Mouse (Mus musculus) A20 (cell line): ENCODE data around the gene Samd4b.
A peak's percentile ranks its signal among the peaks of the same experiment; 100 is the strongest.

Source experiments
- DNase-seq: peaks from one replicate; pipeline ENCODE4 v3.0.0-alpha.2; 2011; ENCODE audit warnings: low read depth, low spot score

The Samd4b gene

GRCm38 (mm10) chr7:28597642-28598446 is at the start of gene Samd4b, which contains the start of gene Pak4:
Gene Samd4b, minus strand, starts transcription at chr7:28598144.
Gene Pak4, minus strand, starts transcription at chr7:28598185.
- peak; percentile 98 for DNase-seq

GRCm38 (mm10) chr7:28647016-28647415 is 49.1 kb upstream of the Samd4b start:
- DNase-seq: peak; percentile 20

- no peak for DNase-seq
Observed at GRCm38 (mm10) chr7:28645947-28646475, 48.1 kb upstream of the Samd4b start.

- DNase-seq: no peak
Observed at GRCm38 (mm10) chr7:28645366-28645765, 47.4 kb upstream of the Samd4b start.

GRCm38 (mm10) chr7:28641546-28641945 is 43.6 kb upstream of the Samd4b start:
- no peak for DNase-seq

- DNase-seq: no peak
Observed at GRCm38 (mm10) chr7:28637511-28637910, 39.6 kb upstream of the Samd4b start.

GRCm38 (mm10) chr7:28634128-28634527 is 36.2 kb upstream of the Samd4b start:
- no peak for DNase-seq

- no peak for DNase-seq
Observed at GRCm38 (mm10) chr7:28631073-28631472, 33.1 kb upstream of the Samd4b start, which contains the start of gene Acp7. Gene Acp7, minus strand, starts transcription at chr7:28631332.

GRCm38 (mm10) chr7:28624791-28625190 is 26.8 kb upstream of the Samd4b start:
- no peak for DNase-seq

GRCm38 (mm10) chr7:28619098-28619715 is 21.3 kb upstream of the Samd4b start:
- no peak for DNase-seq

GRCm38 (mm10) chr7:28605951-28606350 is 8.0 kb upstream of the Samd4b start:
- DNase-seq: no peak

GRCm38 (mm10) chr7:28603788-28604187 is 5.8 kb upstream of the Samd4b start:
- peak; percentile 46 for DNase-seq

GRCm38 (mm10) chr7:28603136-28603535 is 5.2 kb upstream of the Samd4b start:
- no peak for DNase-seq

GRCm38 (mm10) chr7:28601668-28602067 is 3.7 kb upstream of the Samd4b start:
- peak; percentile 77 for DNase-seq

GRCm38 (mm10) chr7:28601029-28601428 is 3.1 kb upstream of the Samd4b start:
- peak; percentile 75 for DNase-seq

- DNase-seq: no peak
Observed at GRCm38 (mm10) chr7:28598951-28599350, 1.0 kb upstream of the Samd4b start.

GRCm38 (mm10) chr7:28597277-28597570 is 720 bp downstream of the Samd4b start:
- DNase-seq: peak; percentile 15

- no peak for DNase-seq
Observed at GRCm38 (mm10) chr7:28596436-28597276, 1.3 kb downstream of the Samd4b start.

- no peak for DNase-seq
Observed at GRCm38 (mm10) chr7:28595751-28596435, 2.1 kb downstream of the Samd4b start.

GRCm38 (mm10) chr7:28593206-28594111 is 4.5 kb downstream of the Samd4b start:
- peak; percentile 79 for DNase-seq
